Mouse (Mus musculus): Measurements from ENCODE around the gene Kri1. TPM values are rescaled to one million over a fixed set of nuclear protein-coding genes. Genes with fewer than 3 reads are reported as not detected.

Gene Kri1
- polyA plus RNA-seq, 1 experiment = 9.6 TPM

GRCm38 (mm10) chr9:21237368-21238003 is 50.3 kb downstream of the Kri1 start:
- peak overlapping the region; percentile 83 for H3K27ac ChIP-seq (ENCODE audit: insufficient read depth, low read depth, low read length)
- peak overlapping the region; percentile 85 for H3K4me3 ChIP-seq (ENCODE audit: low read depth, low read length)
- WGBS = 17% methylated on average over 19 of the region's 19 CpGs
- TF ChIP-seq POLR2A (IDR thresholded peaks at IDR 0.05; ENCODE audit: low read depth, low read length) (no peak), CTCF (IDR thresholded peaks at IDR 0.05; ENCODE audit: extremely low read depth, insufficient read length, insufficient replicate concordance, low read depth, low read length) (no peak)
- no peaks in the 10 kb centered on the region for H3K27me3 ChIP-seq (ENCODE audit: control insufficient read depth, insufficient read depth, low read length)
- H3K4me1 ChIP-seq (ENCODE audit: control insufficient read depth, insufficient read depth, insufficient read length, low read length) = peaks cover 17% of the 10 kb centered on the region
- H3K36me3 ChIP-seq (ENCODE audit: control insufficient read depth, insufficient read depth, low read length) = peaks cover 18% of the 10 kb centered on the region

GRCm38 (mm10) chr9:21236991-21237367 is 50.8 kb downstream of the Kri1 start:
- 80% methylated on average over 25 of the region's 25 CpGs for WGBS
- H3K4me1 ChIP-seq (ENCODE audit: control insufficient read depth, insufficient read depth, insufficient read length, low read length) = peaks cover 17% of the 10 kb centered on the region
- H3K27ac ChIP-seq (ENCODE audit: insufficient read depth, low read depth, low read length) = peak overlapping the region; percentile 83
- H3K4me3 ChIP-seq (ENCODE audit: low read depth, low read length) = peak overlapping the region; percentile 85
- TF ChIP-seq POLR2A (IDR thresholded peaks at IDR 0.05; ENCODE audit: low read depth, low read length) = no peak
- no peak for TF ChIP-seq CTCF (IDR thresholded peaks at IDR 0.05; ENCODE audit: extremely low read depth, insufficient read length, insufficient replicate concordance, low read depth, low read length)
- H3K36me3 ChIP-seq (ENCODE audit: control insufficient read depth, insufficient read depth, low read length) = peaks cover 22% of the 10 kb centered on the region
- H3K27me3 ChIP-seq (ENCODE audit: control insufficient read depth, insufficient read depth, low read length) = no peaks in the 10 kb centered on the region

- Histone ChIP-seq H3K27ac (ENCODE audit: insufficient read depth, low read depth, low read length) (peak overlapping the region; percentile 80), H3K27me3 (ENCODE audit: control insufficient read depth, insufficient read depth, low read length) (no peaks in the 10 kb centered on the region)
Observed at GRCm38 (mm10) chr9:21235341-21235740, 52.4 kb downstream of the Kri1 start.

GRCm38 (mm10) chr9:21233805-21234204 is 54.0 kb downstream of the Kri1 start:
- 97% methylated on average over 28 of the region's 28 CpGs for WGBS
- TF ChIP-seq CTCF (IDR thresholded peaks at IDR 0.05; ENCODE audit: extremely low read depth, insufficient read length, insufficient replicate concordance, low read depth, low read length) (no peak), POLR2A (IDR thresholded peaks at IDR 0.05; ENCODE audit: low read depth, low read length) (no peak)
- Histone ChIP-seq H3K4me3 (ENCODE audit: low read depth, low read length) (no peak overlapping the region), H3K4me1 (ENCODE audit: control insufficient read depth, insufficient read depth, insufficient read length, low read length) (peaks cover 17% of the 10 kb centered on the region), H3K36me3 (ENCODE audit: control insufficient read depth, insufficient read depth, low read length) (peaks cover 50% of the 10 kb centered on the region), H3K27me3 (ENCODE audit: control insufficient read depth, insufficient read depth, low read length) (no peaks in the 10 kb centered on the region), H3K27ac (ENCODE audit: insufficient read depth, low read depth, low read length) (no peak overlapping the region)

More at GRCm38 (mm10) chr9:21235341-21235740, 52.4 kb downstream of the Kri1 start:
- H3K4me3 ChIP-seq (ENCODE audit: low read depth, low read length) = peak overlapping the region; percentile 21; the same call in 1 of the 2 replicates
- peaks cover 17% of the 10 kb centered on the region for H3K4me1 ChIP-seq (ENCODE audit: control insufficient read depth, insufficient read depth, insufficient read length, low read length)
- H3K36me3 ChIP-seq (ENCODE audit: control insufficient read depth, insufficient read depth, low read length) = peaks cover 39% of the 10 kb centered on the region
- 15% methylated on average over 4 of the region's 4 CpGs for WGBS
- no peak for TF ChIP-seq CTCF (IDR thresholded peaks at IDR 0.05; ENCODE audit: extremely low read depth, insufficient read length, insufficient replicate concordance, low read depth, low read length)
- no peak; the same call in 1 of the 2 replicates for TF ChIP-seq POLR2A (IDR thresholded peaks at IDR 0.05; ENCODE audit: low read depth, low read length)

GRCm38 (mm10) chr9:21233366-21233765 is 54.4 kb downstream of the Kri1 start:
- peaks cover 17% of the 10 kb centered on the region for H3K4me1 ChIP-seq (ENCODE audit: control insufficient read depth, insufficient read depth, insufficient read length, low read length)
- WGBS = 97% methylated on average over 29 of the region's 29 CpGs
- H3K27ac ChIP-seq (ENCODE audit: insufficient read depth, low read depth, low read length) = no peak overlapping the region
- peaks cover 50% of the 10 kb centered on the region for H3K36me3 ChIP-seq (ENCODE audit: control insufficient read depth, insufficient read depth, low read length)
- TF ChIP-seq POLR2A (IDR thresholded peaks at IDR 0.05; ENCODE audit: low read depth, low read length) (no peak), CTCF (IDR thresholded peaks at IDR 0.05; ENCODE audit: extremely low read depth, insufficient read length, insufficient replicate concordance, low read depth, low read length) (no peak)
- H3K27me3 ChIP-seq (ENCODE audit: control insufficient read depth, insufficient read depth, low read length) = no peaks in the 10 kb centered on the region
- no peak overlapping the region for H3K4me3 ChIP-seq (ENCODE audit: low read depth, low read length)

GRCm38 (mm10) chr9:21232867-21233266 is 54.9 kb downstream of the Kri1 start:
- peaks cover 50% of the 10 kb centered on the region for H3K36me3 ChIP-seq (ENCODE audit: control insufficient read depth, insufficient read depth, low read length)
- H3K27me3 ChIP-seq (ENCODE audit: control insufficient read depth, insufficient read depth, low read length) = no peaks in the 10 kb centered on the region
- peaks cover 17% of the 10 kb centered on the region for H3K4me1 ChIP-seq (ENCODE audit: control insufficient read depth, insufficient read depth, insufficient read length, low read length)
- H3K27ac ChIP-seq (ENCODE audit: insufficient read depth, low read depth, low read length) = no peak overlapping the region
- no peak overlapping the region for H3K4me3 ChIP-seq (ENCODE audit: low read depth, low read length)
- TF ChIP-seq CTCF (IDR thresholded peaks at IDR 0.05; ENCODE audit: extremely low read depth, insufficient read length, insufficient replicate concordance, low read depth, low read length) (no peak), POLR2A (IDR thresholded peaks at IDR 0.05; ENCODE audit: low read depth, low read length) (no peak)
- 87% methylated on average over 5 of the region's 5 CpGs for WGBS

DNA sequence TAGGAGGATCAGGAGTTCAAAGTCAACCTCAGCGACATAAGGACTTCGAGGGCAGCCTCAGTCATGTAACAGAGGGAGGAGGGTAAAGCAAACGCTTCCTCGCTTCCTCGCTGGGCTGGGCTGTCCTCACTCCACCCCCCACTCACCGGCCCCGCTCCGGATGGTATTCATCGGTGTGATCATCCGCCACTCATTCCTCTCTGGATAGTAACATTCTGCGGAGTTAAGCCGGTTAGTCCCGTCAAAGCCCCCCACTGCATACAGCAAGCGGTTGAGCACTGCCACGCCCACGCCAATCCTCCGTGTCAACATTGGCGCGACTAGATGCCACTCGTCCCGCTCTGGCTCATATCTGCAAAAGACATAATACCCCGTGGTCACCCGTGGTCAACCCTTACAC is 56.2 kb downstream of the Kri1 start:
- Histone ChIP-seq H3K36me3 (ENCODE audit: control insufficient read depth, insufficient read depth, low read length) (peaks cover 50% of the 10 kb centered on the region), H3K4me1 (ENCODE audit: control insufficient read depth, insufficient read depth, insufficient read length, low read length) (peaks cover 15% of the 10 kb centered on the region), H3K27ac (ENCODE audit: insufficient read depth, low read depth, low read length) (no peak overlapping the region), H3K27me3 (ENCODE audit: control insufficient read depth, insufficient read depth, low read length) (no peaks in the 10 kb centered on the region), H3K4me3 (ENCODE audit: low read depth, low read length) (no peak overlapping the region)
- 75% methylated on average over 23 of the region's 23 CpGs for WGBS
- TF ChIP-seq POLR2A (IDR thresholded peaks at IDR 0.05; ENCODE audit: low read depth, low read length) (no peak), CTCF (IDR thresholded peaks at IDR 0.05; ENCODE audit: extremely low read depth, insufficient read length, insufficient replicate concordance, low read depth, low read length) (no peak)

Data from small intestine, adult 2 months (tissue).